Mouse (Mus musculus) kidney, postnatal 0 days (tissue): Measurements from ENCODE around the gene Zfp825. TPM values are rescaled to one million over a fixed set of nuclear protein-coding genes. Genes with fewer than 3 reads are reported as not detected.
"Not testable (repeated sequence)": the region's sequence is repeated elsewhere in the genome, so short reads cannot be mapped to it uniquely, and the experiment has no call there.

ENCODE experiments used
- ATAC-seq: fragments of 200-750 bp; cut with Nextera tagmentation; replicated peaks from 2 replicates; pipeline ENCODE4 v1.8.0; 2017; ENCODE audit warnings: low read depth, moderate number of reproducible peaks, moderate TSS enrichment, moderate library complexity; ENCODE audit not compliant: low FRiP score
- DNase-seq: peaks from one replicate; pipeline ENCODE4 v3.0.0-alpha.2; 2016; ENCODE audit warnings: low spot score
- H3K27ac ChIP-seq: fragments of 300-500 bp; sonication (generic); 2 replicates; pipeline ENCODE4 v1.5.1; 2014; ENCODE audit warnings: mild to moderate bottlenecking
- H3K27me3 ChIP-seq: fragments of 300-500 bp; sonication (generic); 2 replicates; pipeline ENCODE4 v1.6.1; 2014; ENCODE audit warnings: low read length, mixed read lengths; ENCODE audit not compliant: insufficient read depth
- H3K36me3 ChIP-seq: fragments of 300-500 bp; sonication (generic); 2 replicates; pipeline ENCODE4 v1.6.1; 2014; ENCODE audit warnings: low read length, mixed read lengths; ENCODE audit not compliant: insufficient read depth
- H3K4me1 ChIP-seq: fragments of 300-500 bp; sonication (generic); replicated peaks from 2 replicates; pipeline ENCODE4 v1.6.1; 2014; ENCODE audit warnings: antibody characterized with exemption, low read length, mixed read lengths; ENCODE audit not compliant: insufficient read depth
- H3K4me2 ChIP-seq: fragments of 300-500 bp; sonication (generic); 2 replicates; pipeline ENCODE4 v1.6.1; 2014; ENCODE audit warnings: mild to moderate bottlenecking, low read length, moderate library complexity, mixed read lengths
- H3K4me3 ChIP-seq: fragments of 300-500 bp; sonication (generic); replicated peaks from 2 replicates; pipeline ENCODE4 v1.5.1; 2014; ENCODE audit warnings: low read depth, low read length
- H3K9ac ChIP-seq: fragments of 300-500 bp; sonication (generic); 2 replicates; pipeline ENCODE4 v1.6.1; 2014; ENCODE audit warnings: low read depth, low read length
- H3K9me3 ChIP-seq: fragments of 300-500 bp; sonication (generic); replicated peaks from 2 replicates; pipeline ENCODE4 v1.6.1; 2016; ENCODE audit warnings: low read length, inconsistent platforms, mixed read lengths
- CTCF ChIP-seq: IDR thresholded peaks from 2 replicates; pipeline ENCODE4 v1.5.1; 2016; ENCODE audit warnings: antibody characterized with exemption, low read depth, mild to moderate bottlenecking, moderate library complexity
- WGBS: fragments of 180-500 bp; shearing (Covaris S2); extraction: QIAGEN DNeasy Blood & Tissue Kit; methylation state at CpG from one replicate; pipeline ENCODE4 v1.1.7; 2014; 5-methylcytosine and 5-hydroxymethylcytosine counted together
- polyA plus RNA-seq: library from polyadenylated mRNA; unstranded; fragments of >200 nt; fragmentation: Nextera tagmentation; extraction: Ambion mirVana; gene quantifications from 2 replicates; pipeline ENCODE4 v1.2.1, GENCODE M21; 2015

Zfp825 gene
- 18.7 and 21.6 TPM in 2 replicates for polyA plus RNA-seq

GRCm38 (mm10) chr13:74493911-74494679, at the start of gene Zfp825:
Gene Zfp825 (minus strand): TSS chr13:74493992.
- Histone ChIP-seq H3K27me3 (no peaks in the 10 kb centered on the region), H3K9me3 (no peaks in the 10 kb centered on the region), H3K4me3 (peak within 1 kb of the TSS; percentile 52), H3K27ac (peak within 1 kb of the TSS; percentile 92), H3K4me2 (peak within 1 kb of the TSS; percentile 93), H3K4me1 (no peaks in the 10 kb centered on the region), H3K9ac (peak within 1 kb of the TSS; percentile 66), H3K36me3 (no peaks in the 10 kb centered on the region)
- DNase-seq (peak; percentile 94), ATAC-seq (peak; percentile 98)
- TF ChIP-seq CTCF: no peak
- WGBS: 0% methylated on average over 23 of the region's 23 CpGs

GRCm38 (mm10) chr13:74535418-74535817, 41.6 kb upstream of the Zfp825 start:
- not testable (repeated sequence) for H3K4me3 ChIP-seq, ATAC-seq, H3K4me1 ChIP-seq, H3K9ac ChIP-seq, DNase-seq, H3K27ac ChIP-seq, H3K4me2 ChIP-seq, H3K27me3 ChIP-seq, H3K36me3 ChIP-seq, H3K9me3 ChIP-seq
- 89% methylated on average over 3 of the region's 3 CpGs for WGBS

GRCm38 (mm10) chr13:74534864-74535263, 41.1 kb upstream of the Zfp825 start:
- not testable (repeated sequence) for H3K36me3 ChIP-seq, H3K4me1 ChIP-seq, H3K9me3 ChIP-seq, H3K4me3 ChIP-seq, H3K27ac ChIP-seq, H3K4me2 ChIP-seq, ATAC-seq, H3K27me3 ChIP-seq, H3K9ac ChIP-seq
- WGBS: 9% methylated on average over 3 of the region's 3 CpGs
- TF ChIP-seq CTCF: peak; percentile 79
- peak; percentile 77 for DNase-seq

- Histone ChIP-seq H3K4me1 (no peaks in the 10 kb centered on the region), H3K36me3 (no peaks in the 10 kb centered on the region), H3K4me3 (no peak overlapping the region), H3K9ac (no peak overlapping the region), H3K27ac (no peak overlapping the region), H3K9me3 (no peaks in the 10 kb centered on the region), H3K27me3 (no peaks in the 10 kb centered on the region), H3K4me2 (no peak overlapping the region)
- 91% methylated on average over 15 of the region's 15 CpGs for WGBS
- DNase-seq: no peak
- no peak for TF ChIP-seq CTCF
- ATAC-seq: no peak
These were observed 40.3 kb upstream of the Zfp825 start for GRCm38 (mm10) chr13:74534096-74534495.

- ATAC-seq, H3K9me3 ChIP-seq, DNase-seq, H3K36me3 ChIP-seq, H3K9ac ChIP-seq, H3K4me3 ChIP-seq, H3K27ac ChIP-seq, H3K27me3 ChIP-seq, H3K4me2 ChIP-seq, H3K4me1 ChIP-seq: not testable (repeated sequence)
- WGBS: 21% methylated on average over 1 of the region's 1 CpGs
These were observed 37.5 kb upstream of the Zfp825 start for GRCm38 (mm10) chr13:74531251-74531650.

DNA sequence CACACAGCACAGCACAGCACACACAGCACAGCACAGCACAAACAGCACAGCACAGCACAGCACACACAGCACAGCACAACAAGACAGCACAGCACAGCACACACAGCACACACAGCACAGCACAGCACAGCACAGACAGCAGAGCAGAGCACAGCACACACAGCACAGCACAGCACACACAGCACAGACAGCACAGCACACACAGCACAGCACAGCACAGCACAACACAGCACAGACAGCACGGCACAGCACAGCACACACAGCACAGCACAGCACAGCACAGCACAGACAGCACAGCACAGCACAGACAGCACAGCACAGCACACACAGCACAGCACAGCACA, 35.6 kb upstream of the Zfp825 start:
- not testable (repeated sequence) for H3K27me3 ChIP-seq, H3K4me3 ChIP-seq, H3K36me3 ChIP-seq, H3K4me2 ChIP-seq, H3K27ac ChIP-seq, DNase-seq, H3K9me3 ChIP-seq, H3K4me1 ChIP-seq, H3K9ac ChIP-seq
- WGBS: 19% methylated on average over 1 of the region's 1 CpGs
- ATAC-seq: peak; percentile 35; the same call in 1 of the 2 replicates

GRCm38 (mm10) chr13:74528519-74529371, 35.0 kb upstream of the Zfp825 start:
- not testable (repeated sequence) for H3K27ac ChIP-seq, H3K4me1 ChIP-seq, H3K27me3 ChIP-seq, H3K9me3 ChIP-seq, H3K9ac ChIP-seq, H3K4me3 ChIP-seq, H3K36me3 ChIP-seq, DNase-seq, H3K4me2 ChIP-seq
- ATAC-seq: peak; percentile 49
